Mouse (Mus musculus): ENCODE data around the gene Ncln. TPM values are rescaled to one million over a fixed set of nuclear protein-coding genes. Genes with fewer than 3 reads are reported as not detected.

Gene Ncln
- total RNA-seq, 1 experiment from 2014 or later: 52.9 TPM

GRCm38 (mm10) chr10:81493601-81494220, 2.5 kb downstream of the Ncln start:
- ATAC-seq (replicated peaks; ENCODE audit: low read depth, poor library complexity, severe bottlenecking): no peak

DNA sequence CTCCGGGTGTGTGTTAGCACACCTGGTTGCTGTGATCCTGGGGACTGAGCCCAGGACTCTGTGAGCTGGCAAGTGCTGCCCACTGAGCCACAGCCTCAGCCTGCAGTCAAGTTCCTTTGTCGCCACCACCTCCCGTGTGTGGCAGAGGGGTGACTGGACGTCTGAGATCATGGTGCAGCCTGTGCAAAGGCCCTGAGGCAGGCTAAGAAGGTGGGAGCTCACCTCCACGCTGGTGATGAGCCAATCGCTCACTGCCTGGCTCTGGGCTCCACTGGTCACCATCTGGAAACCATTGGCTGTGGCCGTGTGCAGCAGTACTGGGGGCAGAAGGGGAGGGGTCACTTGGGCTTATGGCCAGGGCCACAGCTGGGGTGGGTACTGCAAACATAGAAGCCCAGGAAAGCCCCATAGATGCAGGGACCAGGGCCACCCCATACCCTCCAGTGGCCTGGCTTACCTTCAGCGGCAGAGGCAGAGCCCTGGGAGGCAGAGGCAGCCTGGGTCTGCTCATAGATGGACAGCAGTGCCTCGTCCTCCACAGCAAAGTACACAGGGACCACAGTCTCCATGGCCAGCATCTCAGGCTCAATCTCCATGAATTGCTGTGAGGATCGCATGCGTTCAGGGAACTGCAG, 3.5 kb downstream of the Ncln start:
- ATAC-seq (replicated peaks; ENCODE audit: low read depth, poor library complexity, severe bottlenecking): no peak

- ATAC-seq (replicated peaks; ENCODE audit: low read depth, poor library complexity, severe bottlenecking): no peak
Measured at GRCm38 (mm10) chr10:81491018-81491417, 5.2 kb downstream of the Ncln start.

GRCm38 (mm10) chr10:81489941-81490340, 6.3 kb downstream of the Ncln start:
- ATAC-seq (replicated peaks; ENCODE audit: low read depth, poor library complexity, severe bottlenecking): no peak

GRCm38 (mm10) chr10:81488081-81488480, 8.1 kb downstream of the Ncln start:
- ATAC-seq (replicated peaks; ENCODE audit: low read depth, poor library complexity, severe bottlenecking): no peak

DNA sequence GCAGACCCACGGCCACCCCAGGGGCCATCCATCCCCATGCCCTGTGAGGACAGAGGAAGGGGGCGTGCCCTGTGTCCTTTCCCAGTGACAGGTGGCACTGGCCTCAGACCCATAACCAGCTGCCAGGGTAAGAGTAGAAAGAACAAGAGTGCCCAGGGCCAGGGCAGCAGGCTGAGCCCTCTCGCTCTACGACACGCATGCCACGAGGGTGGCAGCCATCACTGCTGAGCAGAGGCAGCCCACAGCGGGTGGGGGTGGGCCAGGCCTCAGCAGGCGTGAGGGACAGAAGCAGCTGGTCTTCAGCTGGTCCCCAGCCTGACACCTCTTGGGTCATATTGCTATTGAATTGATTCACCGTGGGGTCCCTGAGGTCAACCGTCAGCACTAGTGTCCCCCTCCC, 9.7 kb downstream of the Ncln start:
- no peak for ATAC-seq (replicated peaks; ENCODE audit: low read depth, poor library complexity, severe bottlenecking)

DNA sequence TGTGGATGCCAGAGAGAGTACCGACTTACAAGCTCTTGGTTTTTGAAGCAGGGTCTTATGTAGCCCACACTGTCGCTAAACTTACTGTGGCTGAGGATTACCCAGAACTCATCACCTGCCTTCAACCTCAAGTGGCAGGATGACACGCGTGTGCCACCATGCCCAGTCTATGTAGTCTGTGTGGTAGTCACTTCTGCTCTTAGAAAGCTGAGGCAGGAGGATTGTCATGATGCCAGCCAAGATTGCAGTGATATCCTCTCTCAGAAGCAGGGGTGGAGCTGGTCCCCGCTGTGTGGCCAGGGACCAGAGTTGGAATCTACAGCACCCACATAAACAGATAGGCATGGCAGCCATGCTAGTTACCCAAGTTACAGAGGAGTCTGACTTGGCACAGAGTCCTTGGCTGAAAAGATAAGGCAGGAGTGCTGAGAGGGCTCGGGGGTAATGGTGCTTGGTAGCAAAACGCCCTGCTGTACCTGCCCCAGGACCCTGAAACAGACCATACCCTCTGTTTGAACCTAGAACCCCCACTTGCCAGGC, 10.6 kb downstream of the Ncln start:
- 0 out of 2 replicates have a peak, but pooled peaks have one; percentile 11 for ATAC-seq (replicated peaks; ENCODE audit: low read depth, poor library complexity, severe bottlenecking)

DNA sequence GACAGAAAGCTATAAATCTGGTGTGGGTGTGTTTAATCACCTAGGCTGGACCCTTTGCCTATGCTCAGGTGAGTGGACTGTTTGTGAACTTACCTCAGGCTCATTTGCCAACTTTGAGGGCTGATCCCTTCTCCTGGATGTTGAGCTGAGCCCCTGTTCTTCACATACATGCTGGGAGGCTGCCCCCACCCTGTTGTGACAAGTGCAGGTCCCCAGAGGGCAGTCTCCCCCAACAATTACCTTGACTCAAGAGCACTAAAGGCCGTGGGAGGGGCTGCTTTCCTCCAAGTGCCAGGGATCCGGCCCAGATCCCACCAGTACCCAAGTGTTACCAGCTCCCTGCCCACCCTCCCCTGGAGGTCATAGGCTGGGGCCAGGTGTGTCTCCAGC, 11.1 kb downstream of the Ncln start:
- ATAC-seq (replicated peaks; ENCODE audit: low read depth, poor library complexity, severe bottlenecking): peak; percentile 34; the same call in 1 of the 2 replicates

- ATAC-seq (replicated peaks; ENCODE audit: low read depth, poor library complexity, severe bottlenecking): no peak
Measured at GRCm38 (mm10) chr10:81484441-81485059, 11.6 kb downstream of the Ncln start.

DNA sequence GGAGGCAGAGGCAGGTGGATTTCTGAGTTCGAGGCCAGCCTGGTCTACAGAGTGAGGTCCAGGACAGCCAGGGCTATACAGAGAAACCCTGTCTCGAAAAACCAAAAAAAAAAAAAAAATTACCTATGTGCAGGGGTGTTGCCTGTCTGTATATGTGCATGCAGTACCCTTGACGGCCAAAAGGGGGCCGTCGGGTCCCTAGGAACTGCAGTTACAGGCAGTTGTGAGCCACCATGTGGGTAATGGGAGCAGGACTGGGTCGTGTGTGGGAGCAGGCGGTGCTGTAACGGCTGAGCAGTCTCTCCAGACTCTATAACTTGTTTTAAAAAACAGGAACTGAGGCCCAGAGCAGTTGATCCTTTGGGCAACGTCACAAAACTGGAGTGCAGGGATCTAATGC, 12.2 kb downstream of the Ncln start:
- ATAC-seq (replicated peaks; ENCODE audit: low read depth, poor library complexity, severe bottlenecking): peak; percentile 64

DNA sequence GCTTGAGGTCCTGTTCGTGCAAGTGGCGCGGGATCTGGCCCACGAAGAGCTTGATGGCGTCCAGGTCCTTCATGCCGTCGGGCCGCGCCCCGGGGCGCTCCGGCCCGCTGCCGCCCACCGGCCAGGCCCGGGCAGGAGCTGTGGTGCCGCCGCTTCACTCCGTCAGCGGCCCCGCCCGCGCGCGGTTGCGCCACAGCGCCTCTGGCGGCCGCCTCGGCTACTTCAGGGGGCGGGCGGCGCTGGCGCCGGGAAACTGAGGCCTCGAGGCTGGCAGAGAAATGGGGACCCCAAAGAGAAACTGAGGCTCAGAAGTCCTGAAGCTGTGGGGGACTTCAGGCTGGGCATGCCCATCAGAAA, 13.7 kb downstream of the Ncln start, which contains the start of gene Celf5:
TSS of gene Celf5 (minus strand) at position 177 of the 357 bp plus-strand sequence.
- ATAC-seq (replicated peaks; ENCODE audit: low read depth, poor library complexity, severe bottlenecking): no peak; the same call in 1 of the 2 replicates

GRCm38 (mm10) chr10:81481605-81482532, 14.3 kb downstream of the Ncln start:
- ATAC-seq (replicated peaks; ENCODE audit: low read depth, poor library complexity, severe bottlenecking): no peak

- ATAC-seq (replicated peaks; ENCODE audit: low read depth, poor library complexity, severe bottlenecking): no peak
Measured at GRCm38 (mm10) chr10:81474461-81474860, 21.7 kb downstream of the Ncln start.

GRCm38 (mm10) chr10:81473003-81473451, 23.2 kb downstream of the Ncln start:
- no peak for ATAC-seq (replicated peaks; ENCODE audit: low read depth, poor library complexity, severe bottlenecking)

DNA sequence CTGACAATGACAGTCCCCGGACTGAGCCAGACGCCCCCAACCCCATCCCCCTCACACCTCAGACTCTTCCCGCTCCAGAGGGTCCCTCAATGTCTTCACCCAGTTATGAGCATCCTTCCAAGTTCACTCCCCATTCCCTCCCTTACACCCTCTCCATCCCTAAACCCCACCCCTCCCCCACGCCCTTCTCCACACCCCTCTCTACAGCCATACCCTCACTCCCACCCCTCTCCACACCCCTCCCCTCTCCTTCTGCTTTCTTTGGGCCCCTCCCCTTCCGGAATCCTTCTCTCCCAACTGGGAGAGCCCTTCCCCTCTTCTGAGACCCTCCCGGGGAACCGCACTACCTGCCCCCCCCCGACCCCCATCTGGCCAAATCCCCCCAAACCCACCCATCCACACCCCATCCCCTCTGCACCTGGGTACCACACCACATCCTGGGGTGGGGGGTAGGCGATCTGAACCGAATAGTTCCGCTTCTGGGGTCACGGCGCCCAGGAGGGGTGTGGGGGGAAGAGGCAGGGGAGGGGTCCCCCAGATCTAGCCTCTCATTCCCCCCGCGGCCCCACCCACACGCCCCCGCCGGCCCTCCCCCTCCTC, 23.7 kb downstream of the Ncln start:
- no peak for ATAC-seq (replicated peaks; ENCODE audit: low read depth, poor library complexity, severe bottlenecking)

DNA sequence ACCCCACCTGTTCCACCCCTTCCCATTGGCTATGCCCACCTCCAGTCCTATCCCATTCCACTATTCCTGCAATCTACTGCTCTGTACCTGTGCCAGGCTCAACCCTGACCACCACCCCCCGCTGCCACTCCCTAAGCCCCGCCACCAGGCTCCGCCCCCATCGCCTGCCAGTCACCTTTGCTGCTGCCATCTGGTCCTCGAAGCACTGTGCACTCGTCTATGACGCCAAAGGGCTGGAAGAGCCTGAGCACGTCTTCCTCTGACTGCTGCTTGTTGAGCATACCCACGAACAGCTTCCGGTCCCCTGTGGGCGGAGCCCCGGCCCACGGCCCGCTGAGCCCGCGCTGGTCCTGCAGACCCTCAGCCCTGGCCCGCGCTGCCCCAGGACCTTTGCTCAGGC, 25.7 kb downstream of the Ncln start:
- ATAC-seq (replicated peaks; ENCODE audit: low read depth, poor library complexity, severe bottlenecking): no peak

GRCm38 (mm10) chr10:81469253-81469652, 26.9 kb downstream of the Ncln start:
- ATAC-seq (replicated peaks; ENCODE audit: low read depth, poor library complexity, severe bottlenecking): no peak

- ATAC-seq (replicated peaks; ENCODE audit: low read depth, poor library complexity, severe bottlenecking): no peak
Measured at GRCm38 (mm10) chr10:81467670-81468235, 28.4 kb downstream of the Ncln start.

GRCm38 (mm10) chr10:81466881-81467280, 29.3 kb downstream of the Ncln start:
- no peak for ATAC-seq (replicated peaks; ENCODE audit: low read depth, poor library complexity, severe bottlenecking)

Data from common myeloid progenitor, adult 5-6 weeks (primary cell).